Mouse (Mus musculus): ENCODE measurements around the gene Ndufaf1. TPM values are rescaled to one million over a fixed set of nuclear protein-coding genes. Genes with fewer than 3 reads are reported as not detected.
"Not testable (repeated sequence)": the region's sequence is repeated elsewhere in the genome, so short reads cannot be mapped to it uniquely, and the experiment has no call there.

Gene Ndufaf1
- polyA plus RNA-seq, 1 experiment from 2014 or later, result 40.3 TPM

- ATAC-seq (ENCODE audit: low FRiP score) (no peak), DNase-seq (ENCODE audit: low spot score, missing footprints) (no peak)
- H3K4me3 ChIP-seq (ENCODE audit: low read depth, low read length), result no peak overlapping the region
- no peak overlapping the region for H3K9ac ChIP-seq (ENCODE audit: low read length)
- 0 out of 2 replicates have a peak, but pooled peaks cover 7% of the 10 kb centered on the region for H3K36me3 ChIP-seq (ENCODE audit: control insufficient read depth, insufficient read depth, low read length)
- 97% methylated on average over 2 of the region's 2 CpGs for WGBS
- no peak overlapping the region for H3K4me2 ChIP-seq
- H3K27me3 ChIP-seq (ENCODE audit: control insufficient read depth, insufficient read depth, low read length), result no peaks in the 10 kb centered on the region
- H3K9me3 ChIP-seq (ENCODE audit: control insufficient read depth, low read length), result no peaks in the 10 kb centered on the region
- H3K4me1 ChIP-seq (ENCODE audit: control insufficient read depth, insufficient read depth, low read length), result no peaks in the 10 kb centered on the region
- H3K27ac ChIP-seq (ENCODE audit: low read depth, low read length), result no peak overlapping the region
Measured at GRCm38 (mm10) chr2:119683706-119684105, 21.1 kb upstream of the Ndufaf1 start.

- ATAC-seq (ENCODE audit: low FRiP score) (no peak), DNase-seq (ENCODE audit: low spot score, missing footprints) (no peak)
- peaks cover 9% of the 10 kb centered on the region for H3K4me1 ChIP-seq (ENCODE audit: control insufficient read depth, insufficient read depth, low read length)
Measured at GRCm38 (mm10) chr2:119675831-119676230, 13.2 kb upstream of the Ndufaf1 start.

GRCm38 (mm10) chr2:119675215-119675784, 12.7 kb upstream of the Ndufaf1 start:
- H3K9me3 ChIP-seq (ENCODE audit: control insufficient read depth, low read length), result no peaks in the 10 kb centered on the region
- under 1% methylated on average over 39 of the region's 39 CpGs for WGBS
- H3K4me1 ChIP-seq (ENCODE audit: control insufficient read depth, insufficient read depth, low read length), result peaks cover 9% of the 10 kb centered on the region
- no peaks in the 10 kb centered on the region for H3K27me3 ChIP-seq (ENCODE audit: control insufficient read depth, insufficient read depth, low read length)
- ATAC-seq (ENCODE audit: low FRiP score), result peak; percentile 92
- DNase-seq (ENCODE audit: low spot score, missing footprints), result no peak
- H3K4me3 ChIP-seq (ENCODE audit: low read depth, low read length), result peak overlapping the region; percentile 77
- H3K27ac ChIP-seq (ENCODE audit: low read depth, low read length), result peak overlapping the region; percentile 46; the same call in 1 of the 2 replicates
- no peaks in the 10 kb centered on the region for H3K36me3 ChIP-seq (ENCODE audit: control insufficient read depth, insufficient read depth, low read length)
- H3K4me2 ChIP-seq, result peak overlapping the region; percentile 66
- peak overlapping the region; percentile 93 for H3K9ac ChIP-seq (ENCODE audit: low read length)

More at GRCm38 (mm10) chr2:119675831-119676230, 13.2 kb upstream of the Ndufaf1 start:
- WGBS, result 10% methylated on average over 5 of the region's 5 CpGs
- H3K27me3 ChIP-seq (ENCODE audit: control insufficient read depth, insufficient read depth, low read length), result no peaks in the 10 kb centered on the region
- H3K4me3 ChIP-seq (ENCODE audit: low read depth, low read length), result peak overlapping the region; percentile 77
- H3K36me3 ChIP-seq (ENCODE audit: control insufficient read depth, insufficient read depth, low read length), result no peaks in the 10 kb centered on the region
- peak overlapping the region; percentile 93 for H3K9ac ChIP-seq (ENCODE audit: low read length)
- H3K9me3 ChIP-seq (ENCODE audit: control insufficient read depth, low read length), result no peaks in the 10 kb centered on the region
- no peak overlapping the region for H3K27ac ChIP-seq (ENCODE audit: low read depth, low read length)
- H3K4me2 ChIP-seq, result peak overlapping the region; percentile 66

- Histone ChIP-seq H3K4me2 (peak within 1 kb of the TSS; percentile 86), H3K9ac (ENCODE audit: low read length) (peak within 1 kb of the TSS; percentile 93), H3K27ac (ENCODE audit: low read depth, low read length) (peak within 1 kb of the TSS; percentile 58; the same call in 1 of the 2 replicates), H3K9me3 (ENCODE audit: control insufficient read depth, low read length) (no peaks in the 10 kb centered on the region), H3K4me1 (ENCODE audit: control insufficient read depth, insufficient read depth, low read length) (peaks cover 9% of the 10 kb centered on the region), H3K4me3 (ENCODE audit: low read depth, low read length) (peak within 1 kb of the TSS; percentile 77), H3K27me3 (ENCODE audit: control insufficient read depth, insufficient read depth, low read length) (no peaks in the 10 kb centered on the region), H3K36me3 (ENCODE audit: control insufficient read depth, insufficient read depth, low read length) (no peaks in the 10 kb centered on the region)
- ATAC-seq (ENCODE audit: low FRiP score) (peak; percentile 96), DNase-seq (ENCODE audit: low spot score, missing footprints) (peak; percentile 100)
- under 1% methylated on average over 53 of the region's 58 CpGs for WGBS
Measured at GRCm38 (mm10) chr2:119674525-119675214, 12.0 kb upstream of the Ndufaf1 start, which contains the start of gene Rtf1. Gene Rtf1, plus strand, starts transcription at chr2:119675068.

- no peaks in the 10 kb centered on the region for H3K9me3 ChIP-seq (ENCODE audit: control insufficient read depth, low read length)
- H3K36me3 ChIP-seq (ENCODE audit: control insufficient read depth, insufficient read depth, low read length), result no peaks in the 10 kb centered on the region
- H3K27ac ChIP-seq (ENCODE audit: low read depth, low read length), result no peak overlapping the region
- H3K4me1 ChIP-seq (ENCODE audit: control insufficient read depth, insufficient read depth, low read length), result no peaks in the 10 kb centered on the region
- H3K4me3 ChIP-seq (ENCODE audit: low read depth, low read length), result no peak overlapping the region
- no peak overlapping the region for H3K4me2 ChIP-seq
- H3K27me3 ChIP-seq (ENCODE audit: control insufficient read depth, insufficient read depth, low read length), result no peaks in the 10 kb centered on the region
- no peak for ATAC-seq (ENCODE audit: low FRiP score)
- WGBS, result 13% methylated on average over 7 of the region's 7 CpGs
- H3K9ac ChIP-seq (ENCODE audit: low read length), result no peak overlapping the region
- peak; percentile 83 for DNase-seq (ENCODE audit: low spot score, missing footprints)
Measured at GRCm38 (mm10) chr2:119669010-119669409, 6.4 kb upstream of the Ndufaf1 start.

- H3K9ac ChIP-seq (ENCODE audit: low read length); ATAC-seq (ENCODE audit: low FRiP score); H3K4me1 ChIP-seq (ENCODE audit: control insufficient read depth, insufficient read depth, low read length); H3K27ac ChIP-seq (ENCODE audit: low read depth, low read length); H3K27me3 ChIP-seq (ENCODE audit: control insufficient read depth, insufficient read depth, low read length); DNase-seq (ENCODE audit: low spot score, missing footprints); H3K4me2 ChIP-seq; H3K36me3 ChIP-seq (ENCODE audit: control insufficient read depth, insufficient read depth, low read length); H3K4me3 ChIP-seq (ENCODE audit: low read depth, low read length); H3K9me3 ChIP-seq (ENCODE audit: control insufficient read depth, low read length): not testable (repeated sequence)
- WGBS, result 75% methylated on average over 19 of the region's 23 CpGs
Measured at GRCm38 (mm10) chr2:119665744-119666143, 3.1 kb upstream of the Ndufaf1 start.

GRCm38 (mm10) chr2:119644254-119644653, 18.4 kb downstream of the Ndufaf1 start:
- peaks cover 38% of the 10 kb centered on the region for H3K36me3 ChIP-seq (ENCODE audit: control insufficient read depth, insufficient read depth, low read length)
- H3K27ac ChIP-seq (ENCODE audit: low read depth, low read length), result no peak overlapping the region
- ATAC-seq (ENCODE audit: low FRiP score), result no peak
- H3K4me3 ChIP-seq (ENCODE audit: low read depth, low read length), result no peak overlapping the region
- WGBS, result 94% methylated on average over 5 of the region's 5 CpGs
- H3K9ac ChIP-seq (ENCODE audit: low read length), result no peak overlapping the region
- DNase-seq (ENCODE audit: low spot score, missing footprints), result no peak
- no peak overlapping the region for H3K4me2 ChIP-seq
- no peaks in the 10 kb centered on the region for H3K4me1 ChIP-seq (ENCODE audit: control insufficient read depth, insufficient read depth, low read length)
- H3K27me3 ChIP-seq (ENCODE audit: control insufficient read depth, insufficient read depth, low read length), result no peaks in the 10 kb centered on the region
- H3K9me3 ChIP-seq (ENCODE audit: control insufficient read depth, low read length), result no peaks in the 10 kb centered on the region

GRCm38 (mm10) chr2:119641214-119641912, 21.3 kb downstream of the Ndufaf1 start:
- H3K9me3 ChIP-seq (ENCODE audit: control insufficient read depth, low read length), result no peaks in the 10 kb centered on the region
- peaks cover 31% of the 10 kb centered on the region for H3K36me3 ChIP-seq (ENCODE audit: control insufficient read depth, insufficient read depth, low read length)
- H3K9ac ChIP-seq (ENCODE audit: low read length), result no peak overlapping the region
- no peaks in the 10 kb centered on the region for H3K4me1 ChIP-seq (ENCODE audit: control insufficient read depth, insufficient read depth, low read length)
- DNase-seq (ENCODE audit: low spot score, missing footprints) (no peak), ATAC-seq (ENCODE audit: low FRiP score) (no peak)
- no peak overlapping the region for H3K4me2 ChIP-seq
- 96% methylated on average over 5 of the region's 5 CpGs for WGBS
- no peak overlapping the region for H3K27ac ChIP-seq (ENCODE audit: low read depth, low read length)
- H3K27me3 ChIP-seq (ENCODE audit: control insufficient read depth, insufficient read depth, low read length), result no peaks in the 10 kb centered on the region
- no peak overlapping the region for H3K4me3 ChIP-seq (ENCODE audit: low read depth, low read length)

- Histone ChIP-seq H3K4me3 (ENCODE audit: low read depth, low read length) (no peak overlapping the region), H3K4me2 (no peak overlapping the region), H3K27me3 (ENCODE audit: control insufficient read depth, insufficient read depth, low read length) (no peaks in the 10 kb centered on the region), H3K27ac (ENCODE audit: low read depth, low read length) (no peak overlapping the region), H3K36me3 (ENCODE audit: control insufficient read depth, insufficient read depth, low read length) (peaks cover 20% of the 10 kb centered on the region), H3K9me3 (ENCODE audit: control insufficient read depth, low read length) (no peaks in the 10 kb centered on the region), H3K4me1 (ENCODE audit: control insufficient read depth, insufficient read depth, low read length) (no peaks in the 10 kb centered on the region), H3K9ac (ENCODE audit: low read length) (no peak overlapping the region)
- ATAC-seq (ENCODE audit: low FRiP score) (no peak), DNase-seq (ENCODE audit: low spot score, missing footprints) (no peak)
- 81% methylated on average over 1 of the region's 1 CpGs for WGBS
Measured at GRCm38 (mm10) chr2:119636781-119637180, 25.8 kb downstream of the Ndufaf1 start.
